Mouse (Mus musculus) urinary bladder, postnatal 4 days (tissue): ENCODE measurements around the gene Foxd1.

Experiments
- DNase-seq, 2 experiments: peaks; one replicate each; pipeline ENCODE4 v3.0.0; 2021 to 2022; ENCODE audit warnings: low spot score in 2 of 2

Foxd1 gene

GRCm38 (mm10) chr13:98354090-98354801 lies at the start of gene Foxd1:
Foxd1 (plus strand) TSS chr13:98354242.
- DNase-seq, result no peak

GRCm38 (mm10) chr13:98305257-98305656 lies 48.8 kb upstream of the Foxd1 start:
- DNase-seq, result no peak

- DNase-seq, result no peak
Observed at GRCm38 (mm10) chr13:98306393-98306792, 47.6 kb upstream of the Foxd1 start.

GRCm38 (mm10) chr13:98306852-98307475 lies 47.1 kb upstream of the Foxd1 start:
- DNase-seq, result no peak

- no peak for DNase-seq
Observed at GRCm38 (mm10) chr13:98308004-98308403, 46.0 kb upstream of the Foxd1 start.

GRCm38 (mm10) chr13:98308724-98309123 lies 45.3 kb upstream of the Foxd1 start:
- DNase-seq, result no peak

GRCm38 (mm10) chr13:98311597-98311996 lies 42.4 kb upstream of the Foxd1 start:
- no peak for DNase-seq

- no peak for DNase-seq
Observed at GRCm38 (mm10) chr13:98313631-98314030, 40.4 kb upstream of the Foxd1 start.

- DNase-seq, result no peak
Observed at GRCm38 (mm10) chr13:98315124-98315523, 38.9 kb upstream of the Foxd1 start.

- no peak for DNase-seq
Observed at GRCm38 (mm10) chr13:98316140-98316479, 37.9 kb upstream of the Foxd1 start.

GRCm38 (mm10) chr13:98316480-98317245 lies 37.4 kb upstream of the Foxd1 start, which contains the start of gene Btf3:
Btf3 (minus strand) TSS chr13:98317006.
- DNase-seq, result peak; percentile 91 to 93

- no peak for DNase-seq
Observed at GRCm38 (mm10) chr13:98317246-98317677, 36.8 kb upstream of the Foxd1 start.

GRCm38 (mm10) chr13:98317911-98318310 lies 36.1 kb upstream of the Foxd1 start:
- DNase-seq, result no peak

GRCm38 (mm10) chr13:98325034-98325433 lies 29.0 kb upstream of the Foxd1 start:
- DNase-seq, result no peak

- no peak for DNase-seq
Observed at GRCm38 (mm10) chr13:98332106-98332505, 21.9 kb upstream of the Foxd1 start.

GRCm38 (mm10) chr13:98336205-98336604 lies 17.8 kb upstream of the Foxd1 start:
- no peak for DNase-seq

- DNase-seq, result no peak
Observed at GRCm38 (mm10) chr13:98340506-98340905, 13.5 kb upstream of the Foxd1 start.

- DNase-seq, result no peak
Observed at GRCm38 (mm10) chr13:98349491-98349890, 4.6 kb upstream of the Foxd1 start.

GRCm38 (mm10) chr13:98351527-98351926 lies 2.5 kb upstream of the Foxd1 start:
- DNase-seq, result no peak

- DNase-seq, result no peak
Observed at GRCm38 (mm10) chr13:98352381-98352975, 1.6 kb upstream of the Foxd1 start.

- no peak for DNase-seq
Observed at GRCm38 (mm10) chr13:98353709-98354089, 343 bp upstream of the Foxd1 start.

GRCm38 (mm10) chr13:98354871-98355558 lies 973 bp downstream of the Foxd1 start:
- no peak for DNase-seq
